8 mouse cellular contexts compared by ENCODE assay signal in genomic region chr9:107486507-107487225, GRCm38 (mm10). TPM values are rescaled to one million over a fixed set of nuclear protein-coding genes. Genes with fewer than 3 reads are reported as not detected.
DNase-seq lines count a peak whose midpoint lies in the region; ATAC-seq and TF ChIP-seq lines count a peak whose summit lies in the region.

No protein-coding gene starts in this region.

- H3K4me2 ChIP-seq in heart, embryonic 11.5 days = peak overlapping the region; percentile 50
- no peak overlapping the region for H3K4me2 ChIP-seq in heart, embryonic 12.5 days
- H3K4me2 ChIP-seq in CH12.LX (ENCODE audit: insufficient read depth, low read depth, poor library complexity, severe bottlenecking) = peak overlapping the region; percentile 24; the same call in 1 of the 2 replicates

- no peaks in the 10 kb centered on the region; the same call in 1 of the 2 replicates for H3K4me1 ChIP-seq in heart, embryonic 11.5 days (ENCODE audit: control insufficient read depth, insufficient read depth, low read length)
- no peaks in the 10 kb centered on the region for H3K4me1 ChIP-seq in heart, embryonic 12.5 days (replicated peaks)
- peaks cover 0 to 3% of the 10 kb centered on the region in 2 experiments; a peak in 2 of 4 replicates for H3K4me1 ChIP-seq in CH12.LX (ENCODE audit: control insufficient read depth in 1 of 2, insufficient read depth in 2 of 2)

- no peak overlapping the region for H3K4me3 ChIP-seq in heart, embryonic 11.5 days (ENCODE audit: low read depth, low read length)
- no peak overlapping the region for H3K4me3 ChIP-seq in heart, embryonic 12.5 days
- no peak overlapping the region for H3K4me3 ChIP-seq in CH12.LX (replicated peaks in 1 of 3; ENCODE audit: low read depth in 2 of 3, low read length in 2 of 3, poor library complexity in 1 of 3)

- no peak overlapping the region for H3K27ac ChIP-seq in heart, embryonic 11.5 days (ENCODE audit: low read depth, low read length)
- no peak overlapping the region for H3K27ac ChIP-seq in heart, embryonic 12.5 days (ENCODE audit: poor library complexity, severe bottlenecking)
- no peak overlapping the region for H3K27ac ChIP-seq in CH12.LX (ENCODE audit: insufficient read depth, low read depth)

- dilution Hi-C loops in CH12.LX (cut with MboI; ENCODE audit: extremely low pct_ligation_motif_present, extremely low pct_unique_long_range_greater_than_20kb, low sequenced_read_pairs) = no loop called here

- no peak for TF ChIP-seq EP300 in CH12.LX (IDR thresholded peaks at IDR 0.05; ENCODE audit: low read length)

- no peaks in the 10 kb centered on the region for H3K36me3 ChIP-seq in heart, embryonic 11.5 days (ENCODE audit: control insufficient read depth, insufficient read depth, low read length)
- H3K36me3 ChIP-seq in heart, embryonic 12.5 days = no peaks in the 10 kb centered on the region
- no peaks in the 10 kb centered on the region for H3K36me3 ChIP-seq in CH12.LX (replicated peaks in 1 of 2; ENCODE audit: control insufficient read depth in 1 of 2, insufficient read depth in 1 of 2, low read length in 1 of 2)

- no peaks in the 10 kb centered on the region for H3K79me2 ChIP-seq in CH12.LX (replicated peaks; ENCODE audit: control insufficient read depth, extremely low read depth, insufficient read depth, poor library complexity, severe bottlenecking)

- DNase-seq in CH12.LX (ENCODE audit: extremely low read depth) = no peak
- peak; percentile 40 for DNase-seq in embryo, embryonic 9.5 days (ENCODE audit: extremely low spot score)
- DNase-seq in kidney, postnatal 4 days = peak; percentile 75 to 80
- no peak for DNase-seq in spleen, adult 18-20 months
- DNase-seq in right cerebral cortex, postnatal 14 days = no peak

- no peak for TF ChIP-seq RAD21 in CH12.LX (IDR thresholded peaks at IDR 0.05; ENCODE audit: low read depth, low read length)

- no peak overlapping the region for H3K9ac ChIP-seq in heart, embryonic 11.5 days (ENCODE audit: low read depth, low read length)
- no peak overlapping the region for H3K9ac ChIP-seq in heart, embryonic 12.5 days
- no peak overlapping the region for H3K9ac ChIP-seq in CH12.LX (ENCODE audit: insufficient read depth, low read depth)

- WGBS in heart, embryonic 11.5 days (ENCODE audit: insufficient replicate concordance) = 59% methylated on average over 6 of the region's 6 CpGs
- 61% methylated on average over 6 of the region's 6 CpGs for WGBS in heart, embryonic 12.5 days

- no peak for TF ChIP-seq CTCF in CH12.LX (conservative IDR thresholded peaks at IDR 0.05 in 1 of 2, IDR thresholded peaks at IDR 0.05 in 1 of 2; ENCODE audit: low read depth in 2 of 2, low read length in 2 of 2)

- peak; percentile 57; the same call in 1 of the 2 replicates for TF ChIP-seq POLR2A in CH12.LX (IDR thresholded peaks at IDR 0.05; ENCODE audit: low read depth, low read length)

- H3K27me3 ChIP-seq in heart, embryonic 11.5 days (ENCODE audit: control insufficient read depth, insufficient read depth, low read length) = no peaks in the 10 kb centered on the region
- H3K27me3 ChIP-seq in heart, embryonic 12.5 days (replicated peaks) = 0 out of 2 replicates have a peak, but pooled peaks cover 6% of the 10 kb centered on the region
- H3K27me3 ChIP-seq in CH12.LX (replicated peaks) = peaks cover 94% of the 10 kb centered on the region

- no peak for ATAC-seq in heart, embryonic 11.5 days (replicated peaks; ENCODE audit: insufficient number of reproducible peaks, low FRiP score, low TSS enrichment)
- no peak for ATAC-seq in heart, embryonic 12.5 days (ENCODE audit: insufficient number of reproducible peaks, low FRiP score)
- ATAC-seq in monocyte, adult 5-6 weeks (replicated peaks; ENCODE audit: insufficient number of reproducible peaks, low FRiP score, low TSS enrichment, poor library complexity, severe bottlenecking) = no peak

- H3K9me3 ChIP-seq in heart, embryonic 11.5 days (replicated peaks; ENCODE audit: control insufficient read depth, low read length) = no peaks in the 10 kb centered on the region
- no peaks in the 10 kb centered on the region for H3K9me3 ChIP-seq in heart, embryonic 12.5 days (replicated peaks)
- H3K9me3 ChIP-seq in CH12.LX (replicated peaks; ENCODE audit: low read length) = no peaks in the 10 kb centered on the region

- in situ Hi-C loops in CH12.LX (cut with MboI; ENCODE audit: low pct_ligation_motif_present, low pct_unique_long_range_greater_than_20kb, low sequenced_read_pairs) = loop anchor here (25.0 kb wide), 1 partner anchor 549 kb away; no protein-coding TSS in a partner anchor

TF ChIP-seq in CH12.LX, 34 proteins besides CTCF, POLR2A, EP300 and RAD21:
- TF ChIP-seq ETS1 (conservative IDR thresholded peaks at IDR 0.05; ENCODE audit: low read depth, low read length) (no peak), MEF2A (IDR thresholded peaks at IDR 0.05; ENCODE audit: borderline replicate concordance, low read depth, low read length) (no peak), MAZ (IDR thresholded peaks at IDR 0.05; ENCODE audit: low read depth, low read length) (no peak), MXI1 (IDR thresholded peaks at IDR 0.05; ENCODE audit: low read depth, low read length) (peak; percentile 47; the same call in 1 of the 2 replicates), BHLHE40 (IDR thresholded peaks at IDR 0.05; ENCODE audit: low read depth, low read length) (no peak), ZMIZ1 (IDR thresholded peaks at IDR 0.05; ENCODE audit: low read depth, low read length) (peak; percentile 89), CHD1 (IDR thresholded peaks at IDR 0.05; ENCODE audit: low read depth, low read length) (no peak), TBP (conservative IDR thresholded peaks at IDR 0.05; ENCODE audit: low read depth, low read length) (0 out of 2 replicates have a peak, but pooled peaks have one; percentile 61), USF1 (IDR thresholded peaks at IDR 0.05; ENCODE audit: low read depth, low read length) (no peak), MAFK (IDR thresholded peaks at IDR 0.05; ENCODE audit: insufficient replicate concordance, low read length) (no peak), ZNF384 (IDR thresholded peaks at IDR 0.05; ENCODE audit: low read depth, low read length) (no peak)

RNA-seq across cellular contexts. Expression of gene Tmem115, which starts 47.1 kb away (rescaled TPM):
- polyA plus RNA-seq in heart, embryonic 11.5 days (2014; fragmentation: Nextera tagmentation; extraction: Ambion mirVana) = 37.0 and 40.6 TPM in 2 replicates
- polyA plus RNA-seq in heart, embryonic 12.5 days (2016; fragmentation: Nextera tagmentation; extraction: Ambion mirVana) = 37.5 and 41.2 TPM in 2 replicates
- total RNA-seq in CH12.LX (2012; rRNA removed) (17.9 TPM in 2 replicates), CH12.LX (2014; rRNA removed) (10.0 and 13.0 TPM in 2 replicates)
- polyA plus RNA-seq in CH12.LX (2012; ENCODE audit: insufficient read length, low read depth) = 11.3 and 12.6 TPM in 2 replicates
- total RNA-seq in monocyte, adult 5-6 weeks (2017) = 19.0 to 26.5 TPM (median 21.7 TPM) in 3 replicates

RNA-seq across cellular contexts. Expression of gene Cyb561d2, which starts 55.3 kb away (rescaled TPM):
- polyA plus RNA-seq in heart, embryonic 11.5 days (2014; fragmentation: Nextera tagmentation; extraction: Ambion mirVana) = 16.6 and 21.9 TPM in 2 replicates
- 16.6 and 18.4 TPM in 2 replicates for polyA plus RNA-seq in heart, embryonic 12.5 days (2016; fragmentation: Nextera tagmentation; extraction: Ambion mirVana)
- total RNA-seq in CH12.LX (2012; rRNA removed) (37.8 and 45.9 TPM in 2 replicates), CH12.LX (2014; rRNA removed) (29.2 and 35.7 TPM in 2 replicates)
- polyA plus RNA-seq in CH12.LX (2012; ENCODE audit: insufficient read length, low read depth) = 23.6 and 23.8 TPM in 2 replicates
- total RNA-seq in monocyte, adult 5-6 weeks (2017) = 8.0 to 27.2 TPM (median 14.4 TPM) in 3 replicates

RNA-seq across cellular contexts. Expression of gene Nprl2, which starts 55.4 kb away (rescaled TPM):
- polyA plus RNA-seq in heart, embryonic 11.5 days (2014; fragmentation: Nextera tagmentation; extraction: Ambion mirVana) = 26.8 TPM in 2 replicates
- polyA plus RNA-seq in heart, embryonic 12.5 days (2016; fragmentation: Nextera tagmentation; extraction: Ambion mirVana) = 24.4 and 25.1 TPM in 2 replicates
- total RNA-seq in CH12.LX (2012; rRNA removed) = 28.0 and 31.4 TPM in 2 replicates
- 16.3 and 19.4 TPM in 2 replicates for total RNA-seq in CH12.LX (2014; rRNA removed)
- polyA plus RNA-seq in CH12.LX (2012; ENCODE audit: insufficient read length, low read depth) = 10.8 and 12.6 TPM in 2 replicates
- total RNA-seq in monocyte, adult 5-6 weeks (2017) = 17.4 to 20.5 TPM (median 18.7 TPM) in 3 replicates

Comparison
In these comparisons a context has a peak if more than half of its experiments do, and no peak if none do; other contexts are left out.
1. DNase-seq: peak in embryo, embryonic 9.5 days (single experiment) and kidney, postnatal 4 days (2 of 2); none in CH12.LX (single experiment), spleen, adult 18-20 months (0 of 2) and right cerebral cortex, postnatal 14 days (single experiment).